Mouse (Mus musculus) olfactory bulb, adult 2 months (tissue): ENCODE measurements around the gene Nfu1. TPM values are rescaled to one million over a fixed set of nuclear protein-coding genes. Genes with fewer than 3 reads are reported as not detected.
"Not testable (repeated sequence)": the region's sequence is repeated elsewhere in the genome, so short reads cannot be mapped to it uniquely, and the experiment has no call there.

ENCODE experiments used
- H3K27ac ChIP-seq: fragments of 200-500 bp; 2 replicates; pipeline ENCODE4 v1.5.1; 2012; ENCODE audit warnings: low read depth, low read length; ENCODE audit not compliant: insufficient read depth
- H3K4me1 ChIP-seq: fragments of 200-500 bp; 2 replicates; pipeline ENCODE4 v1.6.1; 2012; ENCODE audit warnings: low read length; ENCODE audit not compliant: control insufficient read depth, insufficient read depth
- H3K4me3 ChIP-seq: fragments of 200-500 bp; 2 replicates; pipeline ENCODE4 v1.5.1; 2012; ENCODE audit warnings: mild to moderate bottlenecking, low read depth, low read length, moderate library complexity; ENCODE audit not compliant: insufficient read depth
- CTCF ChIP-seq: fragments of 200-500 bp; IDR thresholded peaks from 2 replicates; pipeline ENCODE4 v1.5.1; 2012; ENCODE audit warnings: low read depth, mild to moderate bottlenecking, low read length, moderate library complexity; ENCODE audit not compliant: insufficient read depth
- POLR2A ChIP-seq: fragments of 200-500 bp; IDR thresholded peaks from 2 replicates; pipeline ENCODE4 v1.6.1; 2012; ENCODE audit warnings: mild to moderate bottlenecking, low read depth, low read length, moderate library complexity; ENCODE audit not compliant: insufficient read depth
- WGBS: fragments of 180-500 bp; shearing (Covaris S2); methylation state at CpG from one replicate; pipeline ENCODE4 v1.1.7; 2018; 5-methylcytosine and 5-hydroxymethylcytosine counted together
- polyA plus RNA-seq: library from polyadenylated mRNA; stranded (reverse); fragments of >200 nt; gene quantifications from 2 replicates; pipeline ENCODE4 v1.2.4, GENCODE M21; 2012; ENCODE audit warnings: low replicate concordance; ENCODE audit not compliant: missing spikeins, insufficient read depth, insufficient read length

Nfu1 gene
- polyA plus RNA-seq, 1 experiment, result not detected

- peak overlapping the region; percentile 66 for H3K4me3 ChIP-seq
- WGBS, result under 1% methylated on average over 36 of the region's 36 CpGs
- H3K4me1 ChIP-seq, result peaks cover 2% of the 10 kb centered on the region; the same call in 1 of the 2 replicates
- TF ChIP-seq POLR2A, result peak; percentile 95
- TF ChIP-seq CTCF, result no peak
- peak overlapping the region; percentile 34 for H3K27ac ChIP-seq
These were observed 774 bp downstream of the Nfu1 start for GRCm38 (mm10) chr6:87009692-87010328.

GRCm38 (mm10) chr6:87016916-87017315 lies 7.9 kb downstream of the Nfu1 start:
- H3K27ac ChIP-seq, result no peak overlapping the region
- no peaks in the 10 kb centered on the region for H3K4me1 ChIP-seq
- WGBS, result 69% methylated on average over 4 of the region's 4 CpGs
- no peak overlapping the region for H3K4me3 ChIP-seq
- TF ChIP-seq POLR2A (no peak), CTCF (no peak)

GRCm38 (mm10) chr6:87018874-87019273 lies 9.8 kb downstream of the Nfu1 start:
- Histone ChIP-seq H3K27ac (no peak overlapping the region), H3K4me3 (no peak overlapping the region), H3K4me1 (no peaks in the 10 kb centered on the region)
- TF ChIP-seq CTCF (no peak), POLR2A (no peak)
- 92% methylated on average over 8 of the region's 8 CpGs for WGBS

- TF ChIP-seq POLR2A, result no peak
- TF ChIP-seq CTCF, result no peak
- Histone ChIP-seq H3K4me1 (peaks cover under 1% of the 10 kb centered on the region; the same call in 1 of the 2 replicates), H3K27ac (no peak overlapping the region), H3K4me3 (no peak overlapping the region)
- WGBS, result 96% methylated on average over 12 of the region's 12 CpGs
These were observed 12.8 kb downstream of the Nfu1 start for GRCm38 (mm10) chr6:87021791-87022190.

- TF ChIP-seq POLR2A (no peak), CTCF (no peak)
- Histone ChIP-seq H3K4me1 (peaks cover 3% of the 10 kb centered on the region; the same call in 1 of the 2 replicates), H3K27ac (no peak overlapping the region), H3K4me3 (no peak overlapping the region)
- WGBS, result 85% methylated on average over 7 of the region's 7 CpGs
These were observed 17.9 kb downstream of the Nfu1 start for GRCm38 (mm10) chr6:87026980-87027379.

GRCm38 (mm10) chr6:87028881-87029280 lies 19.8 kb downstream of the Nfu1 start:
- Histone ChIP-seq H3K4me3 (no peak overlapping the region), H3K27ac (no peak overlapping the region), H3K4me1 (peaks cover 3% of the 10 kb centered on the region; the same call in 1 of the 2 replicates)
- TF ChIP-seq CTCF, result no peak
- no peak for TF ChIP-seq POLR2A

- not testable (repeated sequence) for H3K27ac ChIP-seq, H3K4me1 ChIP-seq, H3K4me3 ChIP-seq
- WGBS, result 89% methylated on average over 7 of the region's 7 CpGs
These were observed 22.3 kb downstream of the Nfu1 start for GRCm38 (mm10) chr6:87031310-87031709.

GRCm38 (mm10) chr6:87032401-87032800 lies 23.4 kb downstream of the Nfu1 start:
- over 99% methylated on average over 3 of the region's 3 CpGs for WGBS
- no peak overlapping the region for H3K4me3 ChIP-seq
- TF ChIP-seq POLR2A (no peak), CTCF (no peak)
- no peaks in the 10 kb centered on the region for H3K4me1 ChIP-seq
- H3K27ac ChIP-seq, result no peak overlapping the region

- Histone ChIP-seq H3K27ac (no peak overlapping the region), H3K4me3 (no peak overlapping the region), H3K4me1 (no peaks in the 10 kb centered on the region)
- 93% methylated on average over 3 of the region's 3 CpGs for WGBS
- no peak for TF ChIP-seq POLR2A
- no peak for TF ChIP-seq CTCF
These were observed 25.4 kb downstream of the Nfu1 start for GRCm38 (mm10) chr6:87034395-87034794.

GRCm38 (mm10) chr6:87037826-87038620 lies 29.0 kb downstream of the Nfu1 start:
- no peak for TF ChIP-seq CTCF
- no peaks in the 10 kb centered on the region for H3K4me1 ChIP-seq
- H3K4me3 ChIP-seq, result no peak overlapping the region
- H3K27ac ChIP-seq, result no peak overlapping the region
- 80% methylated on average over 10 of the region's 10 CpGs for WGBS
